Mouse (Mus musculus): ENCODE measurements at regions not wholly inside any gene's neighbourhood (a gene's known extent, or its start where the extent isn't known, plus 50 kb on each side); places are given as distances from the start of the nearest gene placed in this dataset.

DNA sequence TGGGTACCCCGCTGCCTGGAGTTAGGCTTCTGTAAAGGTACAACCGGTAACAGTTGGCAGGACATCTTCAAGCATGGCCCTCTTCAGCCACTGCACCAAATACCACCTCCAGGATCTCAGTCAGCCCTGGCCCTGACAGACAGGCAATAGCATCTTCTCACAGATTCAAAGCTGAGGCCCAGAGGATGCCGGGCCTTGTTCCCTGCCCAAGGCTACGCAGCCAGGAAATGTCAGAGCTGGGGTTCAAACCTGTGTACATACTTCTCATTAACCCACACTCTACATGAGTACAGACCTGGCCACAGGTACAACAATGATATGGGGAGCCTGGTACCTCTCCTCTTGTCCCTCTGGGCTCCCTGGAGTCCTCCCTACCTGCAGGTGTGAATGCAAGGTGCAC, 497.3 kb downstream of the Med13l start:
- peak in 1 of 2 experiments; percentile 35 for DNase-seq (ENCODE audit: inconsistent age in 2 of 2, low spot score in 1 of 2)

DNA sequence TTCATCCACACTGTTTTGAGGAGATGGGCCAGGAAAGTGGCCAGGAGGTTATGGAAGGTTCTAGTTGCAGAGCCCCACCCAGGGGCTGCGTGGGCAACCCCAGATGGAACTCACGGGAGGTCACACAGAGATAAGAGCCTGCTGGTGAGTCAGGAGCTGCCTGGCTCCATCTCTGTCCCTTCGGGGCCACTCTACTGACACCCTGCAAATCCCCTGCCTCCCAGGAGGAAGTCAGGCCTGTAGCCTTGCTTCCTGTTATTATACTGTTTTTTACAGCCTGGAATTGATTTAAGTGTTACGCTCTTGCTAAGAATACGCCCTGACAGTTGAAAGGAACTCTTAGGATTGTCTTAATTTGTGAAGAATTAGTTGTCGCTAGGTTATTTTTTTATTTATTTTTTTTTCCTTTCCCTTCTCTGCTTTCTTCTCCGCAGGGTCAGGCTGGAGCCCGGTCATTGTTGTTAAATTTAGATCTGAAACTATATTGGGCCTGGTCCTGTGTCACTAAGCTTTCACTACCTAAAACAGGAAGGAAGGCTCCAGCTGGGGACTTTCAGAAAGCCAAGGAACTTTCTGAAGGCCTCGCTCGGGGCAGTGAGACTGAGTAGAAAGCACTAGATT, 497.9 kb downstream of the Med13l start:
- DNase-seq (ENCODE audit: inconsistent age in 2 of 2, low spot score in 1 of 2) = peak; percentile 51 to 65

DNA sequence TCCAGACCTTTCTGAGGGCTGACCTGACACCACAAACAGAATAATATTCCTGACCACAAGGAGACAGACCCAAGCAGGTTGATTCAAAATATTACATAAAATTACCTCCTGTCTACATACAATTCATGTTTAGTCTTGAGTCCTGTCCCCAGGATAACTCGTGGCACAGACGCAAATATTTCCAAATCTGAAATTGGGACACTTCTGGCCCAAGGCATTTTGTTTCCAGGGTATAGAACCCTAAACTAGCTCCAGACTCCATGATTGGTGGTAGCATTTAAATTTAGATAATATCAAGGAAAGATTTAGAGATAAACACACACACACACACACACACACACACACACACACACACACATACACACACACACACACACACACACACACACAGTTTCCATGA, 498.7 kb downstream of the Med13l start:
- DNase-seq (ENCODE audit: inconsistent age in 2 of 2, low spot score in 1 of 2) = no peak

DNA sequence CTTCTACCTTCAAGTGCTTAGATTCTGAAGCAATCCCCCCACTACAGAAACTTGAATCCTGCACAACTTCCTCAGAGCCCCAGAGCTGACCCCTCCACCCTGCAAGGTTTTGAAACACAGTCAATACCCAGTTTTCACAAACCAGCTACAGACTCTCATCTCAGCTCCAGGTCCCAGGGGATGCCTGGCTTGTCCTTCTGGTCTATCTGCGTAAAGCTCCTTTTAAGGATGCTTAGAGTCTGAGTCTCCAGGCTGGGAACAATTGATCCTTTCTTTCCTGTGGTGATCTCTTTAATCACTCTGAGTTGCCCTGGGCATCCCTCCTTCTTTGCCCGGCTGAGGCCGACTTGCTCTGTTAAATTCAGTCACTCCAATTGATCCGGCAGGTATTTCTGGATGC, 500.4 kb downstream of the Med13l start:
- DNase-seq (ENCODE audit: inconsistent age in 2 of 2, low spot score in 1 of 2) = no peak

DNA sequence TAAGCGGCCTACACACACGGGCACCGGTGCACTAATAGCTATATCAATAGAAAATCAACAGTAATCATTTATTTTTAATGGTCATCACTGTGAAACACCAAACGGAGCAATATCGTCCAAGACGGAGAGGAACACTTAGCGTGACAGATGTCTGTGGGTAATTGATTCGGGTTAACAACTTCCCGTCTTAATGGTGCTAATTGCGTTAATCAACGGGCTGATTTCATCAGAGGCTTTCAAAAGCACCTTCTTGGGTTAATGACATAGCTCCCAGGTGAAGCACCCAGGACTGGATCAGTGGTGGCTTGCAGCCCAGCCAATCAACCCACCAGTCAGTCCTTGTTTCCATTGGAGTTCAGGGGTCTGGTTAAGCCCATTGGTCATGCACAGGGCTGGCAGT, 502.0 kb downstream of the Med13l start:
- no peak for DNase-seq (ENCODE audit: inconsistent age in 2 of 2, low spot score in 1 of 2)

DNA sequence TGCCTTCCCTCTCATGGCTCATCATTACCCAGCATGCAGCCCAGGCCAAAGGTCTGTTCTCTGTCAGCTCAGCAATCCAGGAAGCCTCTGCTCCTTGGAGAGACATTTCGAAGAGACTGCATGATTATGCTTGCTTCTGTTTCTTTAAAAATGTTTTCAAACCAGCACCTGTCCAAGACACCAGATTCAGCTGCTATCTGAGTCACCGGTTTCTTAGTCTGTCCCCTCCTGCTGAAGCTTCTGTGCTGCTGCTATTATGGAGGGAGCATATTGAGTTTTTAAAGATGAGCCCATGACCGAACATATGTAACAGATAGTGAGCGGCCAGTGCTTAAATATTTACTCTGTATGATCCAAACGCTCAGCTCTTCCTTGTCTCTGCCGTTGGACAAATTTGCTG, 506.2 kb downstream of the Med13l start:
- DNase-seq (ENCODE audit: inconsistent age in 2 of 2, low spot score in 1 of 2) = no peak

DNA sequence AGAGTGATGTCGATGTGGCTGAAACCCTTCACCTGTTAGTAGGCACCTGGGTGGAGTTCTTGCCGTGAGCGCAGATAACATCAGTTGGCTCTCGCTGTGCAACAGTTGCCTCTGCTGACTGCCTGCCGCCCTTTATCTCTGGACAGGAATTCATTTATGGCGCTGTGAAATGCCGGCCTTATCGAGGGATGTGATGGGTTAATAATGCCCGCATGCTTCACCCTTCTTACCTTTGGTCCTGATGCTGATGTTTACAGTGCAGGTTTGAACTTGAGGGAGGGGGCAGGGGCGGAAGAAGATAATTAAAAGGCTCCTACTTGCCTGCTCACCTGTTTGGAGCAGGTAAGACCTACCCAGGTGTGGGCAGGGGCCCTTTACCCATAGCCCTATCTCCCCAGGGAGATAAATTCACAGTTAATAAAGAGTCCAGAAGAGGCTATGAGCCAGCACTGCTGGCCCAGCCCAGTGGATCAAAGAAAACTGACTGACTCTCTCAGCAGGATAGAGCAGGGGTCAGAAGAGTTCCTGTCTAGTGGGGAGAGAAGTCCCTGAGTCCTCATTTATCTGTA, 509.4 kb downstream of the Med13l start:
- DNase-seq (ENCODE audit: inconsistent age in 2 of 2, low spot score in 1 of 2) = no peak

DNA sequence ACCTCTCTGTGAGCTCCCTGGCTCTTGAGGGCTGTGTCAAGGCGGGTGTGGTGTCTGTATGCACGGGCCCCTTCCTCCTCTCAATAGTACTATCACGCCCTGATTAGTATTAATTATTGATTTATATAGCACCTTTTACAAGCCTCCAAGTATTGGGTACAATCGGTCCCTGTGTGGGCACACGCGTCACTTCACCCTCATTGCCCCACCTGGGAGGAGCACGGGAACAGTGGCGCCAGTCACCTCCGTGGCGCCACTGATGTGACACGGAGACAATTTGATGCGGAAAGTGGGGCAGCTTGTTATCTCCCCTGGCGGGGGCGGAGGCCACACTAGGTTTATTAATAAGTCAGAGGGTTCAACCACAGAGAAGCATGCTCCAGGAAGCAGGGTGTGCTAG, 512.2 kb downstream of the Med13l start:
- DNase-seq (ENCODE audit: inconsistent age in 2 of 2, low spot score in 1 of 2) = no peak

DNA sequence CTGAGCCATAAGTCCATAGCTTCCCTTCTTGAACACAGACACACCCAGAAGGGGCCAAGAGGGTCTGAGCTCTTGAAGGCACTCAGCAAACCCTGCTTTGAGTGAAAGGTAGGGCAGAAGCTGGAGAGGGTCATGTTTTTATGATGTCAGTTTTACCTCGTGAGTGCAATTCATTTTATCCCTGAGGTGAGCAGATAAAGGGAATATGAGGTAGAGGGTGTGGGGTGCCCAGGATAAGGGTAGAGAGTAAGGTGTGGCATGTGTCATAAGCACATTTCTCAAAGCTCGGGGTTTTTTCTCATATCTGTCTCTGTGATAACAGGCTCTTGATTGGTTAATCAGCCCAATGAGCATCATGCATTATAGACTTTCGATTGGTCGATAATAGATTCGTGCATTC, 520.3 kb downstream of the Med13l start:
- DNase-seq (ENCODE audit: inconsistent age in 2 of 2, low spot score in 1 of 2) = no peak

DNA sequence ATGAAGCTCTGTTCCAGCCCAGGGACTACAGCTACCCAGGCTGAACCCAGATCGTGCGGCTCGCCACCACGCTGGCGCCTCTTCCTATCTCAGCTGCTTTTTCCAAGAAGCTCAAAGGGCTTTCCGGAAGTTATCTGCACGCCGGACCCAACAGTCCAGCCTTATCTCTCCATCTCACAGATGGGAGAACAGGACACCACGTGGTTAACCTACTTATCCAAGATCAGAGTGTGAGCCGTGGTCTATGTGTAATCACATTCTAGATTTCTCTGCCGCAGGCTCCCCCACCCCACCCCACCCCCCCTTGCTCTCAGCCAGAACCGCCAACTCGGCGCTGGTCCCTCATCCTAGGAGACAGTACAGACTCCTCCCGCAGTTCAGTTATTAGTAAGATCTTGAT, 522.4 kb downstream of the Med13l start:
- peak; percentile 20 to 44 for DNase-seq (ENCODE audit: inconsistent age in 2 of 2, low spot score in 1 of 2)

DNA sequence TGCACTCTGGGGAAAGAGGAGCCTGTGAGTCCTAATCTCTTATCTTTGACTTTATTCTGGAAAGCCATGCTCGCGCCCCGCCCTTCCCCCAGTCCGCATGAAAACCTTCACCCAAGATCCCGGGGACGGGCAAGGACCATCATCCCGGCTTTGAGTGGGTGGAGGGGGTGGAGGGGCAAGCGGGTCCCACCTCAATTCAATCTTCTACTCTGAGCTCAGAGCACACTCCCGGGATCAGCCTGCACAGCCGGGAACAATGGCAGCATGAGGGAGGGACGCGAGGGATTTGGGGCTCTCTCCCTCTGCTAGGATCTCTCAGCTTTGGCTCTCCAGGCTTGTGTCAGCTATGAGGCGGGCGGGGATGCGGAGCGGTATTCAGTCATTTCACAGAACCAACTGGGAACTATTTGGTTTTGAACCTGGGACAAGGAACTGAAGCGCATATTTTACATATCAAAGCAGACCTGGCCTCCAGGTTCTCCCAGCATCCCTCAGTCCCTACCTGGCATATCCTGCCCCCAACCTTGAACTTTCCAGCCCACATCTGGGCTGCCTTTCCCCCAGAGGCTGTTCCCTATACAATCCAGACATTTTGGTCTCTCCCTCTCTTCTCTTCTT, 537.2 kb downstream of the Med13l start:
- DNase-seq (ENCODE audit: inconsistent age in 2 of 2, low spot score in 1 of 2) = peak; percentile 11 to 42

DNA sequence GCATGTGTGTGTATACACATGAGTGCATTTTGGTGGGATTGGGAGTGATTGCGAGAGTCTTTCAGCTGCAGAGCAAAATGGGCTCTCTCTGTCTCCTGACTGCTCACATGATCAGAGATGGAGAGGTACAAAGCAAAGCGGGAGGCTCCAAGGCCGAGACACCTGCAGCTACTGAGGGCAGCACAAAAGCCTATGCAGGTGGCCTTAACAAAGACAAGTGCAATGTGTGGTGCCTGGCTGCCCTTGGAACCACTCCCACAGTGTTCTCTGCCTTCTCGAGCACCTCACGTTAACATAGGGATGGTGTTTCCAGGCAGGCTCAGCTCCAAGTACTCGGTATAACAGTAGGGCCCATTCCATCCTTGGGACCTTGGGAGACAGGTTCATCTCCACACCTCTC, 539.3 kb downstream of the Med13l start:
- no peak for DNase-seq (ENCODE audit: inconsistent age in 2 of 2, low spot score in 1 of 2)

DNA sequence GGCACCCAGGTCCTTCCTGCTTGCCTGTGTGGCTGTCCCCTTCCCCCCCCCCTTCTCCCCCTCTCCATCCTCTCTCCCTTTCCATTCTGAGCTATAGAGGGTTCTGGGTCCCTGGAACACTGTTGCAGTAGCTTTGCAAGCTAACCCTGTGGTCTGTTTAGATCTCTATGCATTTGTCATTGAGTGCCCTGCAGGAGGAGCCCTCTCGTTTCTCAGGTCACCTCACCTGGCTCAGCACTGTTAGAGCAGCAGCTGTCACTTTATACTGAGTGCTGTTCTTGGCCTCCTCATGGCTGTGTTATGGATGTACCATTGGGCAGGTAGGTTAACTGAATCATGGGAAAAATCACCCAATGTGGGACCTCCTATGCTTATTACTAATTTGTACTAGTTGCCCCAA, 543.0 kb downstream of the Med13l start:
- DNase-seq (ENCODE audit: inconsistent age in 2 of 2, low spot score in 1 of 2) = no peak

DNA sequence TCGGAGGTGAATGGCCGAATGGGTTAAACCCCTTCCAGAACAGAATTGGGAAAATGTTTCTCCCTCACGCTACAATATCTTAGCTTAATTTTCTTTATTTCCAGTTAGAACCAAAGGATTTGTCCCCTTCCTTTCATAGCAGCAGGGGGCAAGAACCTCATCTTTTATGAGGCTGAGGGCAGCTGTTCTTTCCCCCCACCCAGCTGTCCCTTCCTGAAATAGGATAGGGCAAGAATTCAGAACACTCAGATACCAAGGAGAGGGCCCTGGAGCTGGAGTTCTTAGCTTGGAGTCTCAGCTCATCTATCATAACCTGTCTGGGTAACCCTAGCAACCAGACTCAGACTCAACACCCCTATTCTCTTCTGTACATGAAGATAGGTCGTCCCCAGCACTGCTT, 547.4 kb downstream of the Med13l start:
- no peak for DNase-seq (ENCODE audit: inconsistent age in 2 of 2, low spot score in 1 of 2)

DNA sequence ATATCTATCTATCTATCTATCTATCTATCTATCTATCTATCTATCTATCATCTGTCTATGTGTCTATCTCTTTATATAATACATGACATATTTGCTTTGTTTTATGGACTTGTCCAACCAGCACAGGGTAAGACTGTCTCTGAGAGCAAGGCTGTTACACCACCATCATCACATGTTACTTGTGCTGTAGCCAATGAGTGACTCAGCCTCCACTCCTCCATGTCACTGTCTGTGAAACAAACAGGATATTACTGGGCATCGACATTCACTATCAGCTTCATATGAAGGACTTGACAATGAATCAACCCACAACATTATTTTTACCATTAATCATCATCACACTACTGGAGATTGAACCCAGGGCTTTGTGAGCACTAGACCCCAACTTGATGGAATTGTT, 549.0 kb downstream of the Med13l start:
- no peak for DNase-seq (ENCODE audit: inconsistent age in 2 of 2, low spot score in 1 of 2)

DNA sequence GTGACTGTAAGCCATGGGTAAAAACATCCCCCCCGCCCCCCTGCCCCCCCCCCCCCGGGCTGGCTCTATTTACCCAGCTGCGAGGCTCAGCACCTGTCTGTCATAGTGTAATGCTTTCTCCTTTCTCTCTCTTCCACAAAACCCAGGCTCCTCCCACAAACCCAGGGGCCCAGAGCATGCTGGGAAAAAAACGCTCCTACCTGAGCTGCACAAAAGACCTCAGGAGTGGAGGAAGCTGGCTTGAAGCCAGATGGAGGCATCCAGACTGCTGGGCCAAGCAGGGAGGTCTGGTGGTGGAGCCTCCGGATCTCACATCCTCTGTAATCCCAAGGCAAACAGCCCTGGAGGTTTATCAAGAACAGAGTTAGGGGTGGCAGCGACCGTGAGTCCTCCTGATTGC, 553.6 kb downstream of the Med13l start:
- DNase-seq (ENCODE audit: inconsistent age in 2 of 2, low spot score in 1 of 2) = no peak

DNA sequence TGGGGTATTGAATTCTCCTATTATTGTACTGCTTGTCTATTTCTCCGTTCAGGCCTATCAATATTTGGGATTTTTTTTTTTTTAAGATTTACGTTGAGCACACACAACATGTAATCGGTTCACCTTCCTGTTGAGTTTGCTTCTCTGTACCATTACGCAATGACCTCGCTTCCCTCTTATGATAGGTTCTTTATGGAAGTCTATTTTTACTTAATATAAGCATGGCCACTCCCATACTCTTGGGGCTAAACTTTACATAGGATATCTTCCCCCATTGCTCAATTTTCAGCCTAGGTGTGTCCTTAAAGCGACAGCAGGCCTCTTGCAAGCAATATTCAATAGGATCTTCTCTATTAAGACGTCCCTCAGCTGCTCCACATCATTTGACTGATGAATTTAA, 544.7 kb upstream of the Tbx3 start:
- DNase-seq (ENCODE audit: inconsistent age in 2 of 2, low spot score in 1 of 2) = no peak

DNA sequence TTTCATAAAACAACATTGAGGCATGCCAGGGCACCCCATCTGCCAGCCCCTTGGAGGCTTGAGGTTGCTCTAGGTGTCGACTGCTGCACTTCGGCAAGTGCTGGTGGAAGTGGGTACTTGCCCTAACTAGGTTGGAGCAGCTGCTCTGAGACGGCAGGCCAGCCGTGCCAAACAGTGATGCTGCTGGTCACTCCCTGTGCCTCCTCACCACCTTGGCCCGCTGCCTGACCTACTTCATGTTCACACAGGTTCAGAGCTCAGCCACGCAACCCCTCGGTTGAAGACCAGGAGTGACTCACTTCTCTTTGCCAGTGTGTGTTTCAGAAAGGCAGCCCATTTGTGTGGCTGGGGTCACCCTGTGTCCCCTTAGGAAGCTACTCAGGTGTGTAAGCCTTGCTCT, 540.3 kb upstream of the Tbx3 start:
- no peak for DNase-seq (ENCODE audit: inconsistent age in 2 of 2, low spot score in 1 of 2)

DNA sequence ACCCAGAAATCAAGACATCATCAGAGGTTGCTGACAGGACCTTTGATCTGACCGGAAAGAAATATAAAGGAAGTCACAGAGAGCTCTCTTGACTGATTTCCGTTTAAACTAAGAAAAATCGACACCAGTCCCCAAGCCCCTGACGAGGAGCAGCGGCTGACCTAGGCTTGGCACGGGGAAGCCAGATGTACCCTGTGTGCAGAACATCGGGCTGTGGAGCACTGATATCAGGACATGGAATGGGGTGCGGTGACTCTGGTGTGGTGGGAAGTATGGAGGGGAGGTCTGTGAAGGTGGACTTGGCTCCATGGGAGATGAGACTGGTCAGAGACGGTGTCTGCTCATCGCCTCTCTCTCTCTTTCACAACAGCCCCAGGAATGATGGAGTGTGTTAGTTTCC, 539.0 kb upstream of the Tbx3 start:
- DNase-seq (ENCODE audit: inconsistent age in 2 of 2, low spot score in 1 of 2) = no peak

DNA sequence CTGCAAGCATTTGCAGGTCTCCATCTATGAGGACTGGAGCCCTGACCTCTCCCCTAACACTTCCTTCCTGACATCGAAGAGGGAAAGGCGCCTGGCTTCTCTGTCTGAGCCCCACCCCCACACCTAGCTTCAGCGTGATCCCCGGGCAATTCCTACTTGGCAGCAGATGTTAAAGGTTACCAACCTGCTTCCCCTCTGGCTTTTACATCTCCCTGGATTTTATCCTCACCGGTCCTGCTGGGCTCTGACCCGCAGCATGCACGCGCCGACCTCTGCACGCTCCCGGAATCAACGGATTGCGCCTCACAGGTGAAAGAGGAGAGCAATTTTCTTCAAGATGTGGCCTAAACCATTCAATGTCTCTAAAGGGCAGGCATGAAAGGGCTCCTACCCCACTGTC, 537.1 kb upstream of the Tbx3 start:
- no peak for DNase-seq (ENCODE audit: inconsistent age in 2 of 2, low spot score in 1 of 2)

DNA sequence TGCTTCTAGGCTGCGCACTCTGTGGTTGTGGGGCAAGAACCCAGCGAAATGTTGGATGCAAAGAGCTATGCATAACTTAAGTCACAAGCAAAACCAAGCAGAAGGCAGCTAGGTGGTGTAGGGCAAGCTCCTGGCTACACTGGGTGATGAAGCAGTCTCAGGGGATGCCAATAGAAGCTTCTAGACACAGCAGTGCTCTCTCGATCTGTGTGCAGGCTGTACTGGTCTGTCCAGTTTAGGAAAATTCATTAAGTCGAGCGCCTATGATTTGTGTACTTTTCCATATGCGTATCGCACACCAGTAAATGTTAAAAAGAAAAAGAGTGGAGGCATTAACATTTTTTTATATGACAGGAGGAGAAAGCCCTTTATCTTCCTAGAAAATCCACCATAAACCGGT, 533.6 kb upstream of the Tbx3 start:
- no peak for DNase-seq (ENCODE audit: inconsistent age in 2 of 2, low spot score in 1 of 2)

DNA sequence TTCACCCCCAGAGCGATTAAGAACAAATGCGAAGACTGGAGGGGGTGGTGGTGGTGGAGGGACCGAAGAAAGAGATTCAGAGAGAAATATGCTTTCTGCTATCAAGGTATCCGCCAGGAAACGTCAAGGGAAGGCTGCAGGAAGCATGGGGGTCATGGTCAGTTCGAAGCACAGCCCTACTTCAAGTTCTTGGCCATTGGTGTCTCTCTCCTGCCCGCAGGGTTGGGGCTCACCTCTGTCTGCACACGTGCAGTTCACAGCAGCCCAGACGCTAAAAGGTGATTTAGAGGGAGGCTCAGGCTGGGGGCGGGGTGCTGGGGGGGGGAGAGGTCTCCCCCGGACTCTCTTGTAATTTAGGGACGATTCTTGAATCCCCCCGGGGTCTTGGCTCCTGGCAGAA, 533.1 kb upstream of the Tbx3 start:
- peak; percentile 12 to 41 for DNase-seq (ENCODE audit: inconsistent age in 2 of 2, low spot score in 1 of 2)

DNA sequence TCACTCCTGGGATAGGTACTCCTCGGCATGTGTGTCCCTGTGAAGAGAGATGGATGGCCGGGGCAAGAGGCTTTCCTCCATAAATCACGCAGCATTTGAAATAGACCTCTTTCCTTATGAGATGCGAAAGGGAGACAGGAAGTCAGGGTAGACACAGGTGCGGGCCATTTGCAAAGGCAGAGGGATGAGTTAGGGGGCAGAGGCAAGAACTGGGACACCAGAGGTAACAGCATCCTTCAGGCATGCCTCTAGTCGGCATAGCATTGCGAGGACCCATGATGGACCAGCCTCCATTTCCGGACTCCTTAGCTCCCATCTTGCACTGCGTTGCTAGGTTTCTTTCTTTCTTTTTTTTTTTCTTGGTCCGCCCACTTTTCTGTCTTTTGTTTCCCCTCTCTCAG, 532.6 kb upstream of the Tbx3 start:
- DNase-seq (ENCODE audit: inconsistent age in 2 of 2, low spot score in 1 of 2) = peak; percentile 11 to 29

Measured in adrenal gland, adult (tissue).